Mouse (Mus musculus): ENCODE measurements at regions not wholly inside any gene's neighbourhood (a gene's known extent, or its start where the extent isn't known, plus 50 kb on each side); places are given as distances from the start of the nearest gene placed in this dataset.

- no peak for DNase-seq (ENCODE audit: low read depth in 2 of 2, low spot score in 2 of 2)
Measured at GRCm38 (mm10) chr9:14091099-14091930, 183.6 kb upstream of the Sesn3 start.

- DNase-seq (ENCODE audit: low read depth in 2 of 2, low spot score in 2 of 2), result peak; percentile 36 to 61
Measured at GRCm38 (mm10) chr9:14092996-14093442, 181.8 kb upstream of the Sesn3 start.

DNA sequence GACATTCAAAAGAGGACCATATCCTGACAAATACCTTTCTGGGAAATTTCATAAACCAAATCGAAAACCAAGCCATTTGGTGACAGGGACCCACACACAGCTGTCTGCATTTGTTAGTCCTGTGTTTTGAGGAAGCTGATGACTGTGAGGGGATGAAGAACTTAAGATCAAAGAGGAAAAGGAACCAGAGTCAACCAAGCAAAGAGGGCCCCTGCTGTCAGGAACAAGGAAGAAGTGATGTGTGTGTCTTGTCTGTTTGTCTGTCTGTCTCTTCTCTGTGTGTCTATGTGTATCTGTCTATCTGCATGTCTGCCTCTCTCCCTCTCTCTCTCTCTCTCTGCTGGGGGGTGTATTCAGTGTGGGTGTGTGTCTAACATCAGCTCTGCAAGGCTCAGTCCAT is 171.3 kb upstream of the Sesn3 start:
- DNase-seq (ENCODE audit: low read depth in 2 of 2, low spot score in 2 of 2), result no peak

- no peak for DNase-seq (ENCODE audit: low read depth in 2 of 2, low spot score in 2 of 2)
Measured at GRCm38 (mm10) chr9:14104921-14105320, 169.9 kb upstream of the Sesn3 start.

DNA sequence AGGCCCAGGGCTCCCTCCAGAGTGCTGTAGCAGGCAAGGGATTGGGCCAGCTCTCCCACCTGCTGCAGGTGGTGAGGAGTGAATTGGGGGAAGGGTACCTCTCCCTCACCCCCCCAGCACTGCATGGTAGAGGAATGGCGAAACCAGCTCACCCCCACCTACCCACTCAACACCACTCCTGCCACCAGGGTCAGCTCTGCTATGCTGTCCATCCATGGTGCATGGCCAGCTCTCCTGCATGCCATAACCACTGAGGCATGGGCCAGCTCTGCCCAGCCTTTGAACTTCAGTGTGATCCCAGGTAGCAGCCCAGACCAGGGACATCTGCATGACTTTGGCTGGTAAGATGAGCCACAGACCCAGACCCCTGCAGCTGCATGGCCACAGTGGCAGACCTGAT is 168.5 kb upstream of the Sesn3 start:
- no peak for DNase-seq (ENCODE audit: low read depth in 2 of 2, low spot score in 2 of 2)

- DNase-seq (ENCODE audit: low read depth in 2 of 2, low spot score in 2 of 2), result no peak
Measured at GRCm38 (mm10) chr9:14108798-14109197, 166.1 kb upstream of the Sesn3 start.

GRCm38 (mm10) chr9:14109492-14109891 is 165.4 kb upstream of the Sesn3 start:
- DNase-seq (ENCODE audit: low read depth in 2 of 2, low spot score in 2 of 2), result no peak

- no peak for DNase-seq (ENCODE audit: low read depth in 2 of 2, low spot score in 2 of 2)
Measured at GRCm38 (mm10) chr9:14111713-14112112, 163.2 kb upstream of the Sesn3 start.

DNA sequence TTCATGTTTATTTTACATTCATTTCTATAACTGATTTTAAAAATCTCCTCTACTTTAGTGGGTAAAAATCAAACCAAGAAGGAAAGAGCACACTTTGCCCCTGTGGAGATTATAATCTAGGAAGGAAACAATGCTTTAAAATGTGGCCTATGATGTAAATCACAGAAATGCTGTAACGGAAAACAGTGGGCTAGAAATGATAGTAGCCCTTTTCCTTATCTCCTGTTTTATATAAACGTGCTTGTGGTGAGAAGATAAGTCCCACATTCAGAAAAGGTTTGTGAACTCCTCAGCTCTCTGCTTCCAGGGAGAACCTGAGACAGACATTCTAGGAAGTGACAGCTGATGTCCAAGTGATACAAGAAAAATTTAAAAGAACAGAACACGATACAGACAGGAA is 159.3 kb upstream of the Sesn3 start:
- no peak for DNase-seq (ENCODE audit: low read depth in 2 of 2, low spot score in 2 of 2)

- DNase-seq (ENCODE audit: low read depth in 2 of 2, low spot score in 2 of 2), result no peak
Measured at GRCm38 (mm10) chr9:14116097-14116840, 158.6 kb upstream of the Sesn3 start.

DNA sequence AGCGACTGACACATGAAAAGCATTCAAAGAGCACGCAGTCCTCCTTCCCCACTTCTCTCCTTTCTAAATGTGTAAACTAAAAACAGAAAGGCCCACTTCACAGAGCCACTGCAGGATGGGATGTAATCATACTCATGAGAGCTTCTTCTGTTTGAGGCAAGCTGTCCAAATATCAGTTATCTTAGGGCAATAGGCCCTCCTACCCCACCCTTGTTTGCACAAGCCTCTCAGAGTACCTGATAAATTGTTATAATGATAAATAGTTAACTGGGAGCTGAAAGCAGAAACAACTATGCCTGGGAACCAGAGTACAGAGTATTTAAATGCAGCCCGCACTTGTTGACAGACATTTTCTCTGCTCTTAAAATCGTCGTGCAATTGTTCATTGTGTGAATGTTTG is 141.5 kb upstream of the Sesn3 start:
- no peak for DNase-seq (ENCODE audit: low read depth in 2 of 2, low spot score in 2 of 2)

DNA sequence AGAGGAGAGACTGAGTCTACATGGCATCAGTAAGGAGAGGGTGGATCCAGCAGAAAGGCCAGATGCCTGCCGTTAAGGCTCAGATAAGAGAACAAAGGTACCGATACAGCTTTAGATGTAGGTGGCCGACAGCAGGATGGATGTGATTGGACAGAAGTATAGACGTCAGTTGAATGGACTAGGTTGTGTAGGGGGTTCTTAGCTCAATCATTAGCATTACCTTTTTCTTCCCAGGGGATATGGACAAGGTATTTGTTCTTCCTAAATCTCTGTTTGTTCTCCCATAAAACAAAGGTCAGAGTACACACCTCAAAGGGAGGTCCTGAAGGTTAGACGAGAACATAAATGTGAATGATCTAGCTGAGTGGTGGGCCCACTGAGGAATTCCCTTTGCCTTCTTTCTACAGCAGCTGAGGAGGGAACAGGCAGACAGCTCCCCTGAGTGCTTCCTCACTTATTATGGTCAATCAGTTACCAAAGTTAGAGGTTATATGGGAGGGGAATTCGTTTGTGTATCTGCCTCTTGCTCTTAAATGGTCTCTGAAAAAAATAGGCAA is 139.9 kb upstream of the Sesn3 start:
- no peak for DNase-seq (ENCODE audit: low read depth in 2 of 2, low spot score in 2 of 2)

DNA sequence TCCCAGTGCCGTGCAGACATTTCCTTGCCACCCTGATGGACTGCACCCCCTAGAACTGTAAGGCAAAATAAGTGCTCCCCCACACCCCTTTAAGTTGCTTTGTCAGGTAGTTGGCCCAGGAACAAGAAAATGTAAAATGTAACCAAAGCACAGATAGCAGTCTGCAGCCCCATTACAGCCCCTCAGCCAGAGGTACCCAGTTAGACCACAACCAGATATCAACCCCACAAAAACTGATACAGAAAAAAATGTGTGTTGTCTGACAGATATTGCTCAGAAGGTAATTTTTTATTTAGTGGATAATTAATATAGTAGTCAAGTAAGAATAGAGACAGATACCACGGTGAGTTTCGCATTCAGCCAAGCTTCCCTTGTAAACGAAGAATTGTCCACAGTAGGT is 133.5 kb upstream of the Sesn3 start:
- DNase-seq (ENCODE audit: low read depth in 2 of 2, low spot score in 2 of 2), result no peak

GRCm38 (mm10) chr9:14143988-14144387 is 130.9 kb upstream of the Sesn3 start:
- no peak for DNase-seq (ENCODE audit: low read depth in 2 of 2, low spot score in 2 of 2)

GRCm38 (mm10) chr9:14147088-14147487 is 127.8 kb upstream of the Sesn3 start:
- no peak for DNase-seq (ENCODE audit: low read depth in 2 of 2, low spot score in 2 of 2)

DNA sequence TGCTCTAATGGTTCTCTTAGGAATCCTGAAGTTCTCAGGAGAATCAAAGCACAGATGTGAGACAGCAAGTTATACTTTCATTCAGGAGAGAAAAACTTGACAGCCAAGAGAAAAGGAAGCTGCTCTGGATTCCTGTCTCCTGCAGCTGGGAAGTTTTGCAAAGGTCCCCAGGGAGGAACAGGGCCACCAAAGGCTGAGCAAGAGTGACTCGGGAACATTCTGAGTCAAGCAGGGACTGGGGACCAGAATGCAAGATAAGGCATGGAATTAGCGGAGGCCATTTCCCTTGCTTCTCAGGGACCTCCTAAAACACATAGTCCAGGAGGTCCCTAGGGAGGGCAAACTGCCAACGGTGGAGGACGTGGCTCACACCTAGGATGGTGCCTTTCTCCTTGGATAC is 127.1 kb upstream of the Sesn3 start:
- DNase-seq (ENCODE audit: low read depth in 2 of 2, low spot score in 2 of 2), result no peak

- DNase-seq (ENCODE audit: low read depth in 2 of 2, low spot score in 2 of 2), result no peak
Measured at GRCm38 (mm10) chr9:14150288-14150687, 124.6 kb upstream of the Sesn3 start.

DNA sequence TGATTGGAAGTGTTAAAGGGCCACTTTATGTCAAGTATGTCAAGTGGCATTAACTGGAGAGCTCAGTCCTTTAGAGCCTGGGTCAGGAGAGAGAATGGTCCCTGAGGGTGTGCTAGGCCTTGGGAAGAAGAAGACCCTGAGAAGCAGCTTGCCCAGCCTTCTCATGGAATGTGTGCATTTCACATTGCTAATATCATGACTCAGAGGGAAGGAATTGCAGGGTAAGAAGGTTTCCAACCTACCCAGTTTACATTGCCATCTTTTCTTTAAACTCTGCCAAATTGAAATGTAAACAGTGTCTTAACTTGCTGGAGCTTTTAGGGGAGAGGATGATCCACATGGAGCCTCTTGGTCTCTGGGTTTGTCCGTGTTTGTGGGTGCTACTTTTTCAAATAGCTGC is 117.9 kb upstream of the Sesn3 start:
- DNase-seq (ENCODE audit: low read depth in 2 of 2, low spot score in 2 of 2), result no peak

- no peak for DNase-seq (ENCODE audit: low read depth in 2 of 2, low spot score in 2 of 2)
Measured at GRCm38 (mm10) chr9:14158096-14158837, 116.6 kb upstream of the Sesn3 start.

- DNase-seq (ENCODE audit: low read depth in 2 of 2, low spot score in 2 of 2), result no peak
Measured at GRCm38 (mm10) chr9:14160207-14160606, 114.7 kb upstream of the Sesn3 start.

- DNase-seq (ENCODE audit: low read depth in 2 of 2, low spot score in 2 of 2), result no peak
Measured at GRCm38 (mm10) chr9:14171589-14172240, 103.2 kb upstream of the Sesn3 start.
